Comparison of ENCODE assay signal across 13 mouse cellular contexts in the genomic region with DNA sequence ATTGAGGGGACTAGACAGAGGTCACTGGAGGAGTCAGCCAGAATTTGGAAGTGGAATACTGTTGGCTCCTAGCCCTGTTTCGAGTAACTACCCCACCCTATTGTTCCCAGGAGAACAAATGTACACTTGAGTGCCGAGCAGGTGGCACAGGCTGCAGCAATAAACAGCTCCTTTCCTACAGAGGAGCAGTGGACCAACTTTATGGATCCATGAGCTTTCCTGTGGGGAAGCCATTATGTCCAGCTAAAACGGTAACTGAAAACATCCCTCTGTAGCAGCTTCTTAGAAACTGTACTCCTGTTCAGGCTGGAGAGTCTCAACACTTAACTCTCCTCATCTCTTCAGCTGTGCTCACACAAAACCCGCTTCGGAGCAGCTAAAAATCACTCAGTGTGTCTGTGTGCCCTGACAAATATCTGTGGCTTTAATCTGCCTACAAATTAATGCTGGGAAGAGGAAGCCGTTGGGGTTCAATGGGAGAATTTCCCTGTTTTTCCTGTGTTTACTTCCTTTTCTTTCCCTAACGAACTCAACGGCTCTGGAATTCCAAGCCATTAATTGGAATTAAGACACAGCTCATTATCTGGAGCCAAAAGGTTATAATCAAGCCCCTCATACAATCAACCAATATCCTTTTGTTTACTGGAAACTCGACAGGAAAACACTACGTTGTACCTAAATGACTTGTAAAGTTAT.
DNase-seq lines count a peak whose midpoint lies in the region; ATAC-seq and TF ChIP-seq lines count a peak whose summit lies in the region.
"Had no signal": no experiment of that assay in that cellular context is flagged by ENCODE, and none has a peak within 500 bp of the region (broad histone marks: within the 10 kb centered on the region; RNA-seq: fewer than 3 reads in every experiment).

No protein-coding gene starts in this region.

- no peaks in the 10 kb centered on the region for H3K4me1 ChIP-seq in lung, embryonic 16.5 days (replicated peaks; ENCODE audit: control insufficient read depth, insufficient read depth, low read length)
- H3K4me1 ChIP-seq: embryonic facial prominence, embryonic 12.5 days had no signal

- peak; percentile 52 for ATAC-seq in lung, embryonic 16.5 days (ENCODE audit: low read depth)

- H3K4me3 ChIP-seq in gastrocnemius, adult 2 months: no peak overlapping the region
- H3K4me3 ChIP-seq in lung, embryonic 16.5 days (ENCODE audit: low read length): no peak overlapping the region
- H3K4me3 ChIP-seq: embryonic facial prominence, embryonic 12.5 days; hindbrain, embryonic 15.5 days had no signal

- TF ChIP-seq CTCF in gastrocnemius, adult 2 months (IDR thresholded peaks at IDR 0.05): no peak
- no peak for TF ChIP-seq CTCF in brain, embryonic 14.5 days (IDR thresholded peaks at IDR 0.05; ENCODE audit: borderline replicate concordance, extremely low read depth, insufficient read depth, insufficient read length)

- H3K9ac ChIP-seq in lung, embryonic 16.5 days (ENCODE audit: low read length): no peak overlapping the region
- H3K9ac ChIP-seq: embryonic facial prominence, embryonic 12.5 days; hindbrain, embryonic 15.5 days; liver, embryonic 14.5 days had no signal

- no peaks in the 10 kb centered on the region for H3K36me3 ChIP-seq in lung, embryonic 16.5 days (ENCODE audit: control insufficient read depth, insufficient read depth, low read length)
- H3K36me3 ChIP-seq: embryonic facial prominence, embryonic 12.5 days; hindbrain, embryonic 15.5 days had no signal

- peak overlapping the region; percentile 51 for H3K27ac ChIP-seq in gastrocnemius, adult 2 months
- H3K27ac ChIP-seq in lung, embryonic 16.5 days (ENCODE audit: low read length): peak overlapping the region; percentile 41; the same call in 1 of the 2 replicates
- H3K27ac ChIP-seq: embryonic facial prominence, embryonic 12.5 days; hindbrain, embryonic 15.5 days; liver, embryonic 14.5 days; stomach, postnatal 0 days had no signal

- H3K4me2 ChIP-seq in lung, embryonic 16.5 days (ENCODE audit: low read depth, low read length): no peak overlapping the region
- H3K4me2 ChIP-seq: embryonic facial prominence, embryonic 12.5 days; hindbrain, embryonic 15.5 days had no signal

- WGBS in lung, embryonic 16.5 days: 50% methylated on average over 10 of the region's 10 CpGs

- TF ChIP-seq POLR2A in brain, embryonic 14.5 days (IDR thresholded peaks at IDR 0.05; ENCODE audit: borderline replicate concordance, extremely low read depth, insufficient read depth, insufficient read length, poor library complexity, severe bottlenecking): no peak

- no peaks in the 10 kb centered on the region for H3K9me3 ChIP-seq in lung, embryonic 16.5 days (ENCODE audit: control insufficient read depth, low read length)
- H3K9me3 ChIP-seq: embryonic facial prominence, embryonic 12.5 days; hindbrain, embryonic 15.5 days had no signal

- H3K27me3 ChIP-seq in lung, embryonic 16.5 days (ENCODE audit: control insufficient read depth, insufficient read depth, low read depth, low read length): no peaks in the 10 kb centered on the region
- H3K27me3 ChIP-seq: CH12.LX; embryonic facial prominence, embryonic 12.5 days; hindbrain, embryonic 15.5 days had no signal

- intact Hi-C loops in gastrocnemius, adult 2 months (cut with DNase I): no loop called here

- DNase-seq in gastrocnemius, adult 2 months: peak; percentile 21
- DNase-seq in gastrocnemius, postnatal 10 days: no peak
- peak; percentile 65 for DNase-seq in brain, embryonic 14.5 days (ENCODE audit: low read depth)
- peak; percentile 32 to 40 for DNase-seq in heart, adult 9 months (ENCODE audit: low spot score in 2 of 2)
- DNase-seq in ovary, postnatal 36 days (ENCODE audit: low spot score): no peak
- no peak for DNase-seq in right cerebral cortex, postnatal 25 days
- DNase-seq in left cerebral cortex, adult 18-20 months (ENCODE audit: low spot score in 2 of 2): no peak

Comparison
In these comparisons a context has a peak if more than half of its experiments do, and no peak if none do; other contexts are left out.
1. DNase-seq: peak in gastrocnemius, adult 2 months (single experiment), brain, embryonic 14.5 days (single experiment) and heart, adult 9 months (2 of 2); none in gastrocnemius, postnatal 10 days (single experiment), ovary, postnatal 36 days (single experiment), right cerebral cortex, postnatal 25 days (single experiment) and left cerebral cortex, adult 18-20 months (0 of 2).